Mouse (Mus musculus) lung, postnatal 0 days (tissue): ENCODE data around the gene Tomm20. TPM values are rescaled to one million over a fixed set of nuclear protein-coding genes. Genes with fewer than 3 reads are reported as not detected.
A peak's percentile ranks its signal among the peaks of the same experiment; 100 is the strongest.

Source experiments
- ATAC-seq: fragments of 200-750 bp; cut with Nextera tagmentation; 2 replicates; pipeline ENCODE4 v1.8.0; 2017; ENCODE audit warnings: moderate library complexity
- DNase-seq: peaks from one replicate; pipeline ENCODE4 v3.0.0-alpha.2; 2016; ENCODE audit warnings: low spot score
- H3K27ac ChIP-seq: fragments of 300-500 bp; sonication (generic); 2 replicates; pipeline ENCODE4 v1.5.1; 2014; ENCODE audit warnings: antibody characterized with exemption, mild to moderate bottlenecking, low read length, mixed read lengths
- H3K27me3 ChIP-seq: fragments of 300-500 bp; sonication (generic); replicated peaks from 2 replicates; pipeline ENCODE4 v1.6.1; 2014; ENCODE audit warnings: low read length, mixed read lengths; ENCODE audit not compliant: insufficient read depth
- H3K36me3 ChIP-seq: fragments of 300-500 bp; sonication (generic); 2 replicates; pipeline ENCODE4 v1.6.1; 2014; ENCODE audit warnings: low read length, mixed read lengths; ENCODE audit not compliant: insufficient read depth
- H3K4me1 ChIP-seq: fragments of 300-500 bp; sonication (generic); 2 replicates; pipeline ENCODE4 v1.6.1; 2014; ENCODE audit warnings: antibody characterized with exemption, low read depth, low read length, mixed read lengths; ENCODE audit not compliant: insufficient read depth
- H3K4me2 ChIP-seq: fragments of 300-500 bp; sonication (generic); replicated peaks from 2 replicates; pipeline ENCODE4 v1.6.1; 2014; ENCODE audit warnings: low read depth, mild to moderate bottlenecking, low read length, moderate library complexity, mixed read lengths
- H3K4me3 ChIP-seq: fragments of 300-500 bp; sonication (generic); 2 replicates; pipeline ENCODE4 v1.5.1; 2014; ENCODE audit warnings: low read depth, low read length
- H3K9ac ChIP-seq: fragments of 300-500 bp; sonication (generic); replicated peaks from 2 replicates; pipeline ENCODE4 v1.6.1; 2014; ENCODE audit warnings: low read depth, mild to moderate bottlenecking
- H3K9me3 ChIP-seq: fragments of 300-500 bp; sonication (generic); 2 replicates; pipeline ENCODE4 v1.6.1; 2016; ENCODE audit warnings: low read length, mixed read lengths
- CTCF ChIP-seq: IDR thresholded peaks from 2 replicates; pipeline ENCODE4 v1.5.1; 2016; ENCODE audit warnings: antibody characterized with exemption, mild to moderate bottlenecking
- EP300 ChIP-seq: IDR thresholded peaks from 2 replicates; pipeline ENCODE4 v1.6.1; 2016; ENCODE audit warnings: antibody characterized with exemption, mild to moderate bottlenecking, control low read depth
- WGBS: fragments of 180-500 bp; shearing (Covaris S2); extraction: QIAGEN DNeasy Blood & Tissue Kit; methylation state at CpG from one replicate; pipeline ENCODE4 v1.1.7; 2014; 5-methylcytosine and 5-hydroxymethylcytosine counted together
- polyA plus RNA-seq: library from polyadenylated mRNA; unstranded; fragments of >200 nt; fragmentation: Nextera tagmentation; extraction: Ambion mirVana; gene quantifications from 2 replicates; pipeline ENCODE4 v1.2.1, GENCODE M21; 2015

Gene Tomm20
- polyA plus RNA-seq, 1 experiment from 2014 or later: 155 TPM

DNA sequence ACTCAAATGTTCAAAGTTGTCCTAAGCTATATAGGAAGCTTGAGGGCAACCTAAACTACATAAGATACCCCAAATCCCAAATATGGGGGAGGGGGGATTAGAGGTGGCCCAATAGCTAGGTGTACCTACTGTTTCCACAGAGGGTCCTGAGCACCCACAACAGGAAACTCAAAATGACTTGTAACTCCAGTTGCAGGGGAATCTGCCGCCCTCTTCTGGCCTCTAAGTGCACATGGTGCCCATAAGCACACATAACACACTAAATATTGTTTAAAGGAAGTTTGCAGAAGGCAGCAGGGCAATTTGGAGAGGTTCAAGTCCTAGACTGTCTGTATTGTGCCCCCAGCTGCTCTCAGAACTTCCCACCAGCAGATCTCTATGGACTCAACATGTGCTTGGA lies 18.6 kb downstream of the Tomm20 start:
- no peaks in the 10 kb centered on the region for H3K4me1 ChIP-seq
- DNase-seq: peak; percentile 48
- H3K27me3 ChIP-seq: no peaks in the 10 kb centered on the region
- no peak overlapping the region for H3K9ac ChIP-seq
- TF ChIP-seq CTCF (peak; percentile 59), EP300 (no peak)
- no peak for ATAC-seq
- no peak overlapping the region for H3K4me3 ChIP-seq
- no peak overlapping the region for H3K27ac ChIP-seq
- H3K36me3 ChIP-seq: no peaks in the 10 kb centered on the region
- no peaks in the 10 kb centered on the region for H3K9me3 ChIP-seq
- no peak overlapping the region for H3K4me2 ChIP-seq
- WGBS: 38% methylated on average over 1 of the region's 1 CpGs

GRCm38 (mm10) chr8:126922981-126923380 lies 22.7 kb downstream of the Tomm20 start:
- ATAC-seq (no peak), DNase-seq (no peak)
- Histone ChIP-seq H3K27me3 (no peaks in the 10 kb centered on the region), H3K9me3 (no peaks in the 10 kb centered on the region), H3K4me2 (no peak overlapping the region), H3K4me1 (no peaks in the 10 kb centered on the region; the same call in 1 of the 2 replicates), H3K9ac (no peak overlapping the region), H3K36me3 (no peaks in the 10 kb centered on the region), H3K27ac (no peak overlapping the region), H3K4me3 (no peak overlapping the region)
- TF ChIP-seq CTCF (no peak), EP300 (no peak)
- WGBS: 86% methylated on average over 7 of the region's 7 CpGs

DNA sequence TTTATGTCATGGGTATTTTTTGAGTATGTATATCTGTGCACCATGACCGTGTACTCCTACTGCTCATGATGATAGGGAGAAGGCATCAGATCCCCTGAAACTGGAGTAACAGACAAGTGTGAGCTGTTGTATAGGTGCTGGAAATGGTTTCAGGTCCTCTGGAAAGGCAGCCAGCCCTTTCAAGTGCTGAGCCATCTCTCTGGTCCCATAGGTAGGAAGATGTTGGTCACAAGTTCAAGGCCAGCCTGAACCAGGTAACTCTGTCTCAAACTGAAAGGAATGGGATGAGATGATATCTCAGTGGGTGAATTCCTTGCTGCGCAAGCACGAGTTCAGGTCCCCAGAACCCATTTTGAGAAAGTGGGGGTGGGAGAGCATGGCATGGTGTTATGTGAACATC lies 24.2 kb downstream of the Tomm20 start:
- no peak for DNase-seq

DNA sequence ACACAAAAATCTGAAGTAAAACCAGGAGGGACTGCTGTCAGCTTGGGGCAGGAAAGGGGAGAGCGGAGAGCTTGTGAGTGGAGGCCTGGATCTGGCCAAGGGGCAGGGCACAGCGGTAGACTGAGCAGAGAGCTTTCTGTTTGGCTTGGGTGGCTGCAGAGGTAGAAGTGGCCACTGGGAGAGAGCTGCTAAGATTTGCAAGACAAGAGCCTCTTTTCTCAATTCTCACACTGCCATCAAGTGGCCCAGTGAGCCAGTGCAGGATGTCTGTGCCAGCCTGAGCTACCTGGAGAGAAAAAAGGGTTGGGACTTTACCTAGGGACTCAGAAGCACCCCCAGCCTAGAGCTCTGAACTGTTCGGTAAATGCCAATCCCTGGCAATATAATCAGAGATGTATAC lies 24.8 kb downstream of the Tomm20 start:
- DNase-seq: peak; percentile 97
- TF ChIP-seq CTCF (peak; percentile 94), EP300 (peak; percentile 79)
- Histone ChIP-seq H3K27ac (peak overlapping the region; percentile 49; the same call in 1 of the 2 replicates), H3K4me2 (no peak overlapping the region), H3K36me3 (no peaks in the 10 kb centered on the region), H3K27me3 (no peaks in the 10 kb centered on the region), H3K4me1 (peaks cover 8% of the 10 kb centered on the region; the same call in 1 of the 2 replicates), H3K9ac (no peak overlapping the region), H3K4me3 (no peak overlapping the region), H3K9me3 (no peaks in the 10 kb centered on the region)
- WGBS: 11% methylated on average over 3 of the region's 3 CpGs
- ATAC-seq: peak; percentile 89

More for the DNA sequence above, 24.2 kb downstream of the Tomm20 start:
- Histone ChIP-seq H3K9me3 (no peaks in the 10 kb centered on the region), H3K36me3 (no peaks in the 10 kb centered on the region), H3K4me1 (peaks cover 8% of the 10 kb centered on the region; the same call in 1 of the 2 replicates), H3K9ac (no peak overlapping the region), H3K4me2 (no peak overlapping the region), H3K4me3 (no peak overlapping the region), H3K27me3 (no peaks in the 10 kb centered on the region), H3K27ac (no peak overlapping the region)
- ATAC-seq: no peak
- 88% methylated on average over 3 of the region's 3 CpGs for WGBS
- TF ChIP-seq EP300: no peak
- no peak for TF ChIP-seq CTCF

- Histone ChIP-seq H3K4me1 (peaks cover 8% of the 10 kb centered on the region; the same call in 1 of the 2 replicates), H3K4me3 (no peak overlapping the region), H3K27me3 (no peaks in the 10 kb centered on the region), H3K9me3 (no peaks in the 10 kb centered on the region), H3K27ac (peak overlapping the region; percentile 49; the same call in 1 of the 2 replicates), H3K9ac (no peak overlapping the region), H3K36me3 (no peaks in the 10 kb centered on the region), H3K4me2 (no peak overlapping the region)
- ATAC-seq (no peak), DNase-seq (no peak)
- TF ChIP-seq CTCF (no peak), EP300 (no peak)
- WGBS: 72% methylated on average over 6 of the region's 6 CpGs
These were observed 25.3 kb downstream of the Tomm20 start for GRCm38 (mm10) chr8:126920386-126920785.

DNA sequence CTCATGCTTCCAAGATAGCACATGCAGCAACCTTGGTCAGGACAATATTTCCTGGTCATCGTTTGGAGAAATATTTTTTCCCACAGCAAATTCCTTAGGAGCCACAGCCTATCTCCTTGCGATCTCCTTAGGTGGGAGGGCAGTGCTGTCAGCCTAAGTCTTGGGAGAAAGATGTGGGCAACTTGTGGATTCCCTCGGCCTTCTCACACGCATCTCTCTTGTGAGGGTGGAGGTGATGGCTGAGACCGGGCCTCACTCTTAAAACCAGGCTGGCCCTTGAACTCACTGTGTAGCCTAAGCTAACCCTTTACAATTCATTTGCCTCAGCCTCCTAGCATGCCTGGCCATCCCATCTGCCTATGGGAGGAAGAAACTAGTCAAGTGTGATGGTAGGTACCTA lies 25.9 kb downstream of the Tomm20 start:
- H3K27ac ChIP-seq: no peak overlapping the region
- no peak overlapping the region for H3K4me3 ChIP-seq
- H3K4me1 ChIP-seq: peaks cover 10% of the 10 kb centered on the region; the same call in 1 of the 2 replicates
- WGBS: 85% methylated on average over 5 of the region's 5 CpGs
- H3K36me3 ChIP-seq: no peaks in the 10 kb centered on the region
- ATAC-seq (no peak), DNase-seq (no peak)
- no peak overlapping the region for H3K4me2 ChIP-seq
- no peak for TF ChIP-seq EP300
- no peak for TF ChIP-seq CTCF
- H3K9ac ChIP-seq: no peak overlapping the region
- H3K9me3 ChIP-seq: no peaks in the 10 kb centered on the region
- H3K27me3 ChIP-seq: no peaks in the 10 kb centered on the region

- Histone ChIP-seq H3K9ac (no peak overlapping the region), H3K27me3 (no peaks in the 10 kb centered on the region), H3K36me3 (no peaks in the 10 kb centered on the region), H3K4me3 (no peak overlapping the region), H3K4me2 (no peak overlapping the region), H3K27ac (no peak overlapping the region), H3K4me1 (peaks cover 14% of the 10 kb centered on the region; the same call in 1 of the 2 replicates), H3K9me3 (no peaks in the 10 kb centered on the region)
- no peak for DNase-seq
- no peak for TF ChIP-seq EP300
- 66% methylated on average over 2 of the region's 2 CpGs for WGBS
- no peak for ATAC-seq
These were observed 26.4 kb downstream of the Tomm20 start for GRCm38 (mm10) chr8:126919255-126919654.
